Mouse (Mus musculus) hindbrain, embryonic 13.5 days (tissue): ENCODE results near the gene Rpl28. TPM values are rescaled to one million over a fixed set of nuclear protein-coding genes. Genes with fewer than 3 reads are reported as not detected.
"Not testable (repeated sequence)": the region's sequence is repeated elsewhere in the genome, so short reads cannot be mapped to it uniquely, and the experiment has no call there.

Experiments used
- ATAC-seq: fragments of 200-750 bp; cut with Nextera tagmentation; 2 replicates; pipeline ENCODE4 v1.8.0; 2017; ENCODE audit warnings: moderate TSS enrichment; ENCODE audit not compliant: low FRiP score
- H3K27ac ChIP-seq: fragments of 300-500 bp; sonication (generic); 2 replicates; pipeline ENCODE4 v1.5.1; 2015; ENCODE audit warnings: inconsistent platforms, mild to moderate bottlenecking, moderate library complexity
- H3K27me3 ChIP-seq: fragments of 300-500 bp; sonication (generic); 2 replicates; pipeline ENCODE4 v1.6.1; 2015; ENCODE audit warnings: mild to moderate bottlenecking, inconsistent platforms
- H3K36me3 ChIP-seq: fragments of 300-500 bp; sonication (generic); 2 replicates; pipeline ENCODE4 v1.6.1; 2015; ENCODE audit warnings: mild to moderate bottlenecking, inconsistent platforms
- H3K4me1 ChIP-seq: fragments of 300-500 bp; sonication (generic); replicated peaks from 2 replicates; pipeline ENCODE4 v1.6.1; 2015; ENCODE audit warnings: inconsistent platforms
- H3K4me2 ChIP-seq: fragments of 300-500 bp; sonication (generic); 2 replicates; pipeline ENCODE4 v1.6.1; 2015; ENCODE audit warnings: inconsistent platforms, mild to moderate bottlenecking, moderate library complexity
- H3K4me3 ChIP-seq: fragments of 300-500 bp; sonication (generic); 2 replicates; pipeline ENCODE4 v1.5.1; 2015; ENCODE audit warnings: mild to moderate bottlenecking, inconsistent platforms
- H3K9ac ChIP-seq: fragments of 300-500 bp; sonication (generic); 2 replicates; pipeline ENCODE4 v1.6.1; 2015; ENCODE audit warnings: mild to moderate bottlenecking, inconsistent platforms
- H3K9me3 ChIP-seq: fragments of 300-500 bp; sonication (generic); 2 replicates; pipeline ENCODE4 v1.6.1; 2016; ENCODE audit warnings: inconsistent platforms
- WGBS: fragments of 180-500 bp; shearing (Covaris S2); methylation state at CpG from one replicate; pipeline ENCODE4 v1.1.7; 2015; 5-methylcytosine and 5-hydroxymethylcytosine counted together
- polyA plus RNA-seq: library from polyadenylated mRNA; unstranded; fragments of >200 nt; fragmentation: Nextera tagmentation; extraction: Ambion mirVana; gene quantifications from 2 replicates; pipeline ENCODE4 v1.2.1, GENCODE M21; 2015

Gene Rpl28
- polyA plus RNA-seq, 1 experiment from 2014 or later, result 250 TPM

DNA sequence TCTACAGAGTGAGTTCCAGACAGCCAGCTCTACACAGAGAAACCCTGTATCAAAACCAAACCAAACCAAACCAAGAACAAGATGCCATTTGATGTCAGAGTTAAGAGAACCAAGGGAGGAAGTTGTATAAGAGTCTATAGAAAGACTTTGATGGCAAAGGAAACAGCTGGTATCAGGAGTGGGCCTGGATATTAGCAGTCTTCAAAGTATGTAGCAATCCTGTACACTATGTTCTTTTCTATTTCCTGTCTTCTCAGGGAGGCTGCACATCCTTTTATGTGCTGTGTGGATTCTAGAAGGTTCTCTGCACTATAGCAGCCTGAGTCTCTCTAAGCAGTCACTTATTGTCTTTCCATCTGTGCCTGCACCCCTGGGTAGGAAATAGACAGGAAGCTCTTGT, 23.9 kb downstream of the Rpl28 start:
- H3K27me3 ChIP-seq, result no peaks in the 10 kb centered on the region
- no peaks in the 10 kb centered on the region for H3K9me3 ChIP-seq
- ATAC-seq, result no peak
- H3K36me3 ChIP-seq, result no peaks in the 10 kb centered on the region
- no peak overlapping the region for H3K4me2 ChIP-seq
- no peak overlapping the region for H3K4me3 ChIP-seq
- no peak overlapping the region for H3K9ac ChIP-seq
- no peak overlapping the region for H3K27ac ChIP-seq
- peaks cover 6% of the 10 kb centered on the region for H3K4me1 ChIP-seq

DNA sequence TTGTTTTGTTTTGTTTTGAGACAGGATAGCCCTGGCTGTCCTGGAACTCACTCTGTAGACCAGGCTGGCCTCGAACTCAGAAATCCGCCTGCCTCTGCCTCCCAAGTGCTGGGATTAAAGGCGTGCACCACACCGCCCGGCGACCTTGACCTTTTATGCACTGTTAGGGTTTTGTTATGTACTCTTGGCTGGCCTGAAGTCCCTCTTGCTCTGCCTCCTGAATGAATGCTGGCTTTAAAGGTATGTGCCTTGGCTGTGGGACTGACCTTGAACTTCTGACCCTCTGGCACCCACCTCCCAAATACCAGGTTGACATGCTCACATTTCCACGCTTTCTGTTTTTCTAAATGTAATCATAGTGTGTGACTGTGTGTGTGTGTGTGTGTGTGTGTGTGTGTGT, 28.3 kb downstream of the Rpl28 start:
- WGBS, result 94% methylated on average over 7 of the region's 7 CpGs
- not testable (repeated sequence) for H3K9ac ChIP-seq, H3K27ac ChIP-seq, H3K36me3 ChIP-seq, H3K4me2 ChIP-seq, H3K27me3 ChIP-seq, ATAC-seq, H3K4me1 ChIP-seq, H3K4me3 ChIP-seq, H3K9me3 ChIP-seq

DNA sequence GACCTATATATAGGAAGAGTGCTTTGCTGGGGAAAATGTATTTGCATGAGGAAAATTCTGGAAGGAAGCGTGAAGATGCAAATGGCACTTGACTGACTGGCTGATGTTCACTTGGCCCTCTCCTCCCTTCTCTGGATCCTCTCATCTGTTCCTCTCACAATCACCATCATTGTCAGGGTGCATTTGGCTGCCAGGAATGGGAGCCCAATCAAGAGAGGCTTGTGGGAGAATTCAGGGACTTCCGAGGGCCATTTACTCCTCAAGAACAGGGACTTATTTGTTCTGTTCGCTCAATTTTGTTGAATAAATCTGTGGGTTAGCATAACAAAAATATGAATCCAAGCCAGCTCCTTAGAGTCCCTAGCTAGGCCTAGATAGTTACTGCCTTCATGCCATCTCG, 29.0 kb downstream of the Rpl28 start:
- Histone ChIP-seq H3K36me3 (no peaks in the 10 kb centered on the region), H3K4me1 (no peaks in the 10 kb centered on the region), H3K27me3 (0 out of 2 replicates have a peak, but pooled peaks cover 3% of the 10 kb centered on the region), H3K4me3 (no peak overlapping the region), H3K9me3 (no peaks in the 10 kb centered on the region), H3K27ac (no peak overlapping the region), H3K9ac (no peak overlapping the region), H3K4me2 (no peak overlapping the region)
- WGBS, result 87% methylated on average over 4 of the region's 4 CpGs
- ATAC-seq, result no peak

DNA sequence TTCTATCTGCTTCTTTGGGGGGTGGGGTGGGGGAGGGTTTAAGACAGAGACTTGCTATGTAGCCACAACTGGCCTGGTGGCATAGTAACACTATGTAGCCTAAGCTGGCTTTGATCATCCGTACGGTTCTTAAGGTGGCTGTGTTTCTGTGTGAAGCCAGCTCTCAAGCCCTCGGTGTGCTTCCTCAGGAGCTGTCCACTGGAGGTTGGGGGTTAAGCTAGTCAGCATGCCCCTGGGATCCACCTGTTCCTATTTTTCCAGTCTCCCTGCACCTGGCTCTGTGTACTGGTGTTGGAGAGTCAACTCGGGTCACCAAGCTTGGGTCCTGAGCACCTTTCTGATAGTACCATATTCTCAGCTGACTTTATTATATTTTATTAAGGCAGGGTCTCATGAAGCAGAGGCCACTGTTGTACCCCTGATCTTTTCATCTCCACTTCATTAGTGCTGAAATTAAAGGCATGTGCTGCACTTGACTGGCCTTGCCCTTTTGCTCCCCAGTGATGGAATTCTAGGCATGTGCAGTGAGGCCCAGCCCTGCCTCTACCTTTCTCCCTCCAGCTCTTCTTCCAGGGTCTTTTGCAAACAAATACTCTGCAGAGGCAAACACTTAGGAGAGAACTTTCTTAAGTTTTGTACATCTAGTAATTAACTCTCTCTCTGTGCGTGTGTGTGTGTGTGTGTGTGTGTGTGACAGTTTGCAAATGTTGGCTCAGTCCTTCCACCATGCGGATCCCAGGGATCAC, 29.7 kb downstream of the Rpl28 start:
- Histone ChIP-seq H3K4me2 (no peak overlapping the region), H3K27ac (no peak overlapping the region), H3K9ac (no peak overlapping the region), H3K4me1 (no peaks in the 10 kb centered on the region), H3K9me3 (no peaks in the 10 kb centered on the region), H3K36me3 (0 out of 2 replicates have a peak, but pooled peaks cover 3% of the 10 kb centered on the region), H3K27me3 (0 out of 2 replicates have a peak, but pooled peaks cover 3% of the 10 kb centered on the region), H3K4me3 (no peak overlapping the region)
- WGBS, result 68% methylated on average over 6 of the region's 6 CpGs
- ATAC-seq, result no peak

DNA sequence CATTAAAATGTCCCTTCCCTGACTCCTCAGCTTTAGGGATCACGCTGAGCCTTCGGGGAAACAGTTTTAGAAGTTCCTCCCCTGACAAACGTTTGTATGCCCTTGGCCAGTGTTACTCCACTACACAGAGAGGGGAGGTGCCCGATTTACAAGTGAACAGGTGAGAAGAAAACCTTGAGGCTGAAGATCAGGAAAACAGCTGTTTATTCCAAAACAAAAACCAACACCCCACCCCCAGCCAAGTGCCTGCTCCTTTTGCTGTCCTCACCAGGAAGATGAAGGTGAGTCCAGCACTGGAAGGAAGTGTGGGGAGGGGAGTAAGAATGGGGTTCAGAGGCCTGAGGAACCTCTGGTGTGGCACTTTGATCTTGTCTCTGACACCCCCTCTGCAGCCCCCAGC, 32.7 kb downstream of the Rpl28 start:
- WGBS, result 47% methylated on average over 4 of the region's 4 CpGs

DNA sequence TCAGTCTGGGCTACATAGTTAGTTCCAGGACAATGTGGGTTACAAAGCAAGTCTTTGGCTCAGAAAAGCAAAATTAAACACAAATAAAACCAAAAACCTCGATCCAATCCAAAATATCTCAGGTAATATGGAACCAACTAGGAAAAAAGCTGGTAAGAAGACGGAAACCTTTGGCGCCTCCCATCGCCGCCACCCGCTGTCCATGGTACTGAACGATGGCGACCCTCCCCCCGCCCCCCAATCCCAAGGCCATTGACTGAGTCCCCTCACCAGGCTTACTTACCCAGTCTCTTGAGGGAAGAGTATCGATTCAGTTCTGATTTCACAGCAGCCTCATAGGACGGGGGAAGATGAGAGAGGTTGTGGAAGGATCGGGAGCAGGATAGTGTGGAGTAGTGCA, 37.8 kb downstream of the Rpl28 start:
- no peak overlapping the region for H3K4me2 ChIP-seq
- peaks cover 57% of the 10 kb centered on the region for H3K27me3 ChIP-seq
- no peak for ATAC-seq
- peaks cover 54% of the 10 kb centered on the region for H3K36me3 ChIP-seq
- H3K9ac ChIP-seq, result 0 out of 2 replicates have a peak overlapping the region, but pooled peaks have one; percentile 35
- H3K9me3 ChIP-seq, result no peaks in the 10 kb centered on the region
- no peak overlapping the region for H3K4me3 ChIP-seq
- no peak overlapping the region for H3K27ac ChIP-seq
- peaks cover 8% of the 10 kb centered on the region for H3K4me1 ChIP-seq
- WGBS, result 8% methylated on average over 12 of the region's 12 CpGs

More for the DNA sequence above, 32.7 kb downstream of the Rpl28 start:
- no peak overlapping the region for H3K4me2 ChIP-seq
- ATAC-seq, result no peak
- H3K4me1 ChIP-seq, result no peaks in the 10 kb centered on the region
- H3K27ac ChIP-seq, result no peak overlapping the region
- no peak overlapping the region for H3K9ac ChIP-seq
- H3K36me3 ChIP-seq, result peaks cover 32% of the 10 kb centered on the region
- no peaks in the 10 kb centered on the region for H3K9me3 ChIP-seq
- H3K27me3 ChIP-seq, result peaks cover 19% of the 10 kb centered on the region
- no peak overlapping the region for H3K4me3 ChIP-seq

DNA sequence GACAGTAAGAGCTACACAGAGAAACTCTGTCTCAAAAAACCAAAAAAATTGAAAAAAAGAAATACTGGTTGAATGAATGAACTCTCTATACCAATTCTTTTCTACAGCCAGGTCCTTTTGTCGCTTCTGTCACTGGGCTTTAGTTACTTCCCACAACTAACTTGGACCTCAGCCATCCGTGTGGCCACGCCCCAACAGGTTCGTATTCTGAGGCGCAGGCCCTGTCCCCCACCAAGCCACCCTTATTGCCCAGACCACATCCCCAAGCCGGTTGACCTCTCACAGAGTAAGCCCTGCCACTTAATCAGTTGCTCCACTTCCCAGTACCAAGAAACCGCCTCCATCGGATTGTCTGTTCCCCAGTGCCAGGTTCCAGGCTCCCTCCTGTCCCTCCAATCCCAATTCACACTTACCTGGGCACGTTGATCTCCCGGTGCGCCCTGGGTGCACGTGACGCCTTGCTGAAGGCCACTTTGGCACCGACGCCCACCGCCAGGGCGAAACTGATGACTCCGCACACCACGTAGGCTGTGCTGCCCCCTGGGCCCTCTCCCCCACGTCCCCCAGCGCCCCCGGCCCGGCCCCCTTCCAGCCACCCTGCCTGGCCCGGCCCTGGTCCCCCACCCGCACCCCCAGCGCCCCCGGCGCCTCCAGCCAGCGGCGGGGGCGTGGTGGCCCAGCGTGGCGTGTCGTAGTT, 43.1 kb downstream of the Rpl28 start:
- Histone ChIP-seq H3K4me1 (peaks cover 24% of the 10 kb centered on the region), H3K27me3 (peaks cover 55% of the 10 kb centered on the region)
- WGBS, result 5% methylated on average over 33 of the region's 34 CpGs

DNA sequence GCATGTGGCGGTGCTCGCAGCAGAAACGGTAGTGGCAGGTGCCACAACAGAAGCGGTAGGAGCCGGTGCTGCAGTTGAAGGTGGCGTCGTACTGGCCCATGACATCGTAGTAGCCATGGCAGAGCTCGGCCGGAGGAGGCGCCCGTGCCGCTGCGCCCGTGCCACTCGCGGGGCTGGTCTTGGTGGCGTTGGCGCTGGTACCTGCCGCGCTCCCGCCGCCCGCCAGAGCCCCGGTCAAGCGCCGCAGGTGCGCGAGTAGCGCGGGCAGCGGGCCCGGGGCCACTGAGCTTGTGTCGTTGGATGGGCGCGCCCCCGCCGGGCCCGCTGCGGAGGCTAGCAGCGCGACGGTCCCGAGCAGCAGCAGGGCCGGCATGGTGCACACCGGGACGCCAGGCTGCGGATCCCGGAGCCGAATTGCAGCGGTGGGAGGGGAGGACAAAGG, 43.7 kb downstream of the Rpl28 start:
- Histone ChIP-seq H3K4me2 (peak overlapping the region; percentile 82), H3K9ac (peak overlapping the region; percentile 85), H3K36me3 (peaks cover 21% of the 10 kb centered on the region), H3K4me3 (peak overlapping the region; percentile 62), H3K9me3 (no peaks in the 10 kb centered on the region), H3K4me1 (peaks cover 26% of the 10 kb centered on the region), H3K27me3 (peaks cover 50% of the 10 kb centered on the region), H3K27ac (peak overlapping the region; percentile 94)
- under 1% methylated on average over 51 of the region's 51 CpGs for WGBS
- peak; percentile 90 for ATAC-seq

More for the DNA sequence above, 43.1 kb downstream of the Rpl28 start:
- H3K4me3 ChIP-seq, result peak overlapping the region; percentile 62
- peaks cover 22% of the 10 kb centered on the region for H3K36me3 ChIP-seq
- H3K9me3 ChIP-seq, result no peaks in the 10 kb centered on the region
- peak overlapping the region; percentile 82 for H3K4me2 ChIP-seq
- ATAC-seq, result no peak; the same call in 1 of the 2 replicates
- H3K9ac ChIP-seq, result peak overlapping the region; percentile 85
- peak overlapping the region; percentile 94 for H3K27ac ChIP-seq

DNA sequence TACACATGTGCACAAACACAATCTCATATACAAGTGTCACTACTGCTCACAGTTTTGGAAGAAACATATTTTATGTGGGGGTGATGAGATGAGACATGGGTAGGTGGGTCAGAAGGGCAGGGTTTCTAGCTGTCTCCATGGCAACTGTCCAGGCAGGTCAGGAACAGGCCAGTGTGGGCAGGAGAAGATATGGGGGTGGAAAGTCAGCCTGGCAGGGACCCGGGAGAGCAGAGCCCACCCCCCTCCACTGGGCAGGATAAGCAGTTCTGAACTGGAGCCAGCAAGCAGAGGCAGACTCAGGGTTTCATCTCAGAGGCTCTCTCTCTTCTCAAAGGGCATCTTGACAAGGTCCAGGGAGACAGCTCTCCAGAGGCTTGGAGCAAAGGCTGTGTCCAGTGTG, 45.0 kb downstream of the Rpl28 start:
- Histone ChIP-seq H3K27me3 (peaks cover 46% of the 10 kb centered on the region), H3K4me1 (peaks cover 38% of the 10 kb centered on the region), H3K36me3 (peaks cover 10% of the 10 kb centered on the region; the same call in 1 of the 2 replicates), H3K27ac (no peak overlapping the region), H3K9me3 (no peaks in the 10 kb centered on the region), H3K4me3 (no peak overlapping the region), H3K4me2 (no peak overlapping the region), H3K9ac (peak overlapping the region; percentile 43)
- WGBS, result 17% methylated on average over 1 of the region's 1 CpGs
- no peak for ATAC-seq

DNA sequence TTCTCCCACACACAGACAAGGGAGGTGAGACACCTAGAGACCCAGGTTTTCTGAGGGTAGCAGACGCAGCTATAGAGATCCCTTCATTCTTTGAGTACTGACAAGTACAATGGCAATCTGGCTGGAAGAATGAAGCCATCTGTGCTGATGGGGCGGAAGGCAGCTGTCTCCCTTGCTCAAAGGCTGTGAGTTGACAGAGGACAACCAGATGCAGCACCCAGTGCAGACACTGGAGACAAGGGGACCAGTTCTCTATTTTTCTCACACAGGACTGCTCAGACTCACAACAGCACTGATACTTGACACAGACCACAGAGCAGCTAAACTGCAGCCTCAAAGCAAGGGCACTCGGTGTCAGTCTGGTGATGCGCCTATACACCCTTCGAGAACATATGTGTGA, 49.4 kb downstream of the Rpl28 start:
- no peaks in the 10 kb centered on the region for H3K9me3 ChIP-seq
- H3K4me1 ChIP-seq, result peaks cover 51% of the 10 kb centered on the region
- H3K27me3 ChIP-seq, result peaks cover 21% of the 10 kb centered on the region
- WGBS, result 41% methylated on average over 5 of the region's 5 CpGs
- peak overlapping the region; percentile 81 for H3K4me2 ChIP-seq
- peak overlapping the region; percentile 91 for H3K27ac ChIP-seq
- peak overlapping the region; percentile 80 for H3K9ac ChIP-seq
- H3K4me3 ChIP-seq, result peak overlapping the region; percentile 63
- H3K36me3 ChIP-seq, result no peaks in the 10 kb centered on the region
- peak; percentile 0; the same call in 1 of the 2 replicates for ATAC-seq

DNA sequence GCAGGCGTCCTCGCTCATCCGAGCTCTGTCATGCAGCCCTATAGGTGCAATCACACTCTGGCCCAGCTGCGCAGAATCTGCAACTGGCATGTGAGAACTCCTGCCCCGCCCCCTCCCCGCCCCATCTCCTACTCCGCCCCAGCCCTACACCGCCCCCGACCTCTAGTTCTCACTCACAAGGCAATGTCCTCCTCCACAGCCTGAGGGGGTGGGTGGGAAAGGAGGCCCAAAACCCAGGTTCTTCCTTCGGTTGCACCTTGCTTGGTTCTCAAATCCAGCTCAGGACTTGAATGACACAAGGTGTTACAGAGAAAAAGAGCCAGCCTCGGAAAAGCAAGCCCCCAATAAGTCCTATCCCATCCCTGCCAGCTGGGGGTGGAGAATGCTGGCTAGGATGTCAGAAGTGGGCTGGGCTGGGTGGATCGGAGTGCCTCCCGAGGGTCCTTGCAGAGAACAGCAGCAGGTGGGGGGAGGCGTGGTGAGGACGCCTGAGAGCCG, 50.0 kb downstream of the Rpl28 start:
- WGBS, result under 1% methylated on average over 16 of the region's 16 CpGs
- ATAC-seq, result peak; percentile 62
- Histone ChIP-seq H3K9me3 (no peaks in the 10 kb centered on the region), H3K9ac (peak overlapping the region; percentile 80), H3K4me3 (peak overlapping the region; percentile 63), H3K36me3 (no peaks in the 10 kb centered on the region), H3K27me3 (peaks cover 20% of the 10 kb centered on the region), H3K27ac (peak overlapping the region; percentile 91), H3K4me1 (peaks cover 46% of the 10 kb centered on the region), H3K4me2 (peak overlapping the region; percentile 81)

DNA sequence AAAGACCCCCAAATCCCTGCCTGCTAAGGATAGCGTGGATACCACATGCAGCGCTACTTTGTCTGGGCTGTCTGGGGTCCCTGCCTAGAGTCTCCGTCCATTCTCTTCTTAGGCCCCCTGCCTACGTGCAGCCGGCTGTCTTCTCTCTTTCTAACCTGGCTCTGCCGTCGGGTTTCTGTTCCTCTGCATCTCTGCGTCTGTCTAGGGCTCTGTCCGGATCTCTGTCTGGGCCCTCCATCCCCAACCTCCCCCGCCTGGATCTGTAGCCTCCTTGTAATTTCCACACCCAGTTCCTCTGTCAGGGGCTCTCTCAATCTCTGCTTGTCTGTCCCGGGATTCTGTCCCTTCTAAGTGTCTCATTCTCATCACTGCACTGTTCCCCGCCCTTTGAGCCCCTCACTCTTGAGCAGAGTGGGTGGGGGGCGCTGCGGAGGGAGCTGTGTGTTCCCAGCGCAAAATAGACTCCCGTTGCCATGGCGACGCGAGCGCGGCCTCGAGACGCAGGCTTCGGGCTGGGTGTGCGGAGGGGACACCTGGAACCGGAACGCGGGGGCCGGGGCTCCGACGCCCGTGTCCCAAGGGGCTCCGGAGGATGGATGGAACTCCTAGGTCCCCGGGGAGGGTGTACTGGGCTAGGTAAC, 51.0 kb downstream of the Rpl28 start:
- peak overlapping the region; percentile 63 for H3K4me3 ChIP-seq
- peak overlapping the region; percentile 80 for H3K9ac ChIP-seq
- peaks cover 15% of the 10 kb centered on the region for H3K27me3 ChIP-seq
- ATAC-seq, result peak; percentile 64
- no peaks in the 10 kb centered on the region for H3K9me3 ChIP-seq
- no peaks in the 10 kb centered on the region for H3K36me3 ChIP-seq
- 1% methylated on average over 34 of the region's 34 CpGs for WGBS
- H3K27ac ChIP-seq, result peak overlapping the region; percentile 91
- H3K4me1 ChIP-seq, result peaks cover 42% of the 10 kb centered on the region
- H3K4me2 ChIP-seq, result peak overlapping the region; percentile 81
